Mouse (Mus musculus): ENCODE results near the gene Fancf. TPM values are rescaled to one million over a fixed set of nuclear protein-coding genes. Genes with fewer than 3 reads are reported as not detected.

The Fancf gene
- polyA plus RNA-seq, 1 experiment = 0.70 TPM

- peaks cover 42% of the 10 kb centered on the region for H3K4me1 ChIP-seq (ENCODE audit: control insufficient read depth)
Measured at GRCm38 (mm10) chr7:51861250-51862096, 594 bp downstream of the Fancf start, which contains the start of gene Gas2. TSS of gene Gas2 (plus strand) at chr7:51862015.

GRCm38 (mm10) chr7:51851890-51852507, 10.1 kb downstream of the Fancf start:
- H3K36me3 ChIP-seq (ENCODE audit: control insufficient read depth) = peaks cover 26% of the 10 kb centered on the region
- no peaks in the 10 kb centered on the region for H3K9me3 ChIP-seq (ENCODE audit: control insufficient read depth, low read length)
- TF ChIP-seq TAL1 (IDR thresholded peaks at IDR 0.05; ENCODE audit: low read length) = no peak
- no peak for TF ChIP-seq GATA1 (IDR thresholded peaks at IDR 0.05; ENCODE audit: low read length)
- H3K4me1 ChIP-seq (ENCODE audit: control insufficient read depth) = peaks cover 22% of the 10 kb centered on the region
- no peak overlapping the region for H3K4me3 ChIP-seq (replicated peaks)
- no peaks in the 10 kb centered on the region for H3K27me3 ChIP-seq (ENCODE audit: control insufficient read depth)

More at GRCm38 (mm10) chr7:51861250-51862096, 594 bp downstream of the Fancf start, which contains the start of gene Gas2:
- Histone ChIP-seq H3K27me3 (ENCODE audit: control insufficient read depth) (no peaks in the 10 kb centered on the region), H3K36me3 (ENCODE audit: control insufficient read depth) (peaks cover 57% of the 10 kb centered on the region), H3K9me3 (ENCODE audit: control insufficient read depth, low read length) (peaks cover 3% of the 10 kb centered on the region; the same call in 1 of the 2 replicates), H3K4me3 (replicated peaks) (peak within 1 kb of the TSS; percentile 88)
- TF ChIP-seq TAL1 (IDR thresholded peaks at IDR 0.05; ENCODE audit: low read length) = no peak
- no peak for TF ChIP-seq GATA1 (IDR thresholded peaks at IDR 0.05; ENCODE audit: low read length)

- Histone ChIP-seq H3K4me3 (replicated peaks) (no peak overlapping the region), H3K9me3 (ENCODE audit: control insufficient read depth, low read length) (no peaks in the 10 kb centered on the region), H3K4me1 (ENCODE audit: control insufficient read depth) (peaks cover 22% of the 10 kb centered on the region), H3K36me3 (ENCODE audit: control insufficient read depth) (peaks cover 20% of the 10 kb centered on the region), H3K27me3 (ENCODE audit: control insufficient read depth) (no peaks in the 10 kb centered on the region)
- no peak for TF ChIP-seq TAL1 (IDR thresholded peaks at IDR 0.05; ENCODE audit: low read length)
- TF ChIP-seq GATA1 (IDR thresholded peaks at IDR 0.05; ENCODE audit: low read length) = 0 out of 2 replicates have a peak, but pooled peaks have one; percentile 20
Measured at GRCm38 (mm10) chr7:51850877-51851276, 11.2 kb downstream of the Fancf start.

- H3K4me1 ChIP-seq (ENCODE audit: control insufficient read depth) = no peaks in the 10 kb centered on the region
- no peak overlapping the region for H3K4me3 ChIP-seq (replicated peaks)
- TF ChIP-seq TAL1 (IDR thresholded peaks at IDR 0.05; ENCODE audit: low read length) (no peak), GATA1 (IDR thresholded peaks at IDR 0.05; ENCODE audit: low read length) (no peak)
- no peaks in the 10 kb centered on the region for H3K36me3 ChIP-seq (ENCODE audit: control insufficient read depth)
- H3K27me3 ChIP-seq (ENCODE audit: control insufficient read depth) = no peaks in the 10 kb centered on the region
- peaks cover 4% of the 10 kb centered on the region; the same call in 1 of the 2 replicates for H3K9me3 ChIP-seq (ENCODE audit: control insufficient read depth, low read length)
Measured at GRCm38 (mm10) chr7:51840515-51840914, 21.6 kb downstream of the Fancf start.

GRCm38 (mm10) chr7:51831917-51832316, 30.1 kb downstream of the Fancf start:
- Histone ChIP-seq H3K27me3 (ENCODE audit: control insufficient read depth) (no peaks in the 10 kb centered on the region), H3K9me3 (ENCODE audit: control insufficient read depth, low read length) (no peaks in the 10 kb centered on the region), H3K4me1 (ENCODE audit: control insufficient read depth) (no peaks in the 10 kb centered on the region), H3K4me3 (replicated peaks) (no peak overlapping the region), H3K36me3 (ENCODE audit: control insufficient read depth) (no peaks in the 10 kb centered on the region)
- no peak for TF ChIP-seq GATA1 (IDR thresholded peaks at IDR 0.05; ENCODE audit: low read length)
- TF ChIP-seq TAL1 (IDR thresholded peaks at IDR 0.05; ENCODE audit: low read length) = no peak

- H3K27me3 ChIP-seq (ENCODE audit: control insufficient read depth) = no peaks in the 10 kb centered on the region
- no peaks in the 10 kb centered on the region for H3K36me3 ChIP-seq (ENCODE audit: control insufficient read depth)
- H3K4me1 ChIP-seq (ENCODE audit: control insufficient read depth) = no peaks in the 10 kb centered on the region
- TF ChIP-seq GATA1 (IDR thresholded peaks at IDR 0.05; ENCODE audit: low read length) = no peak
- no peak for TF ChIP-seq TAL1 (IDR thresholded peaks at IDR 0.05; ENCODE audit: low read length)
- no peaks in the 10 kb centered on the region for H3K9me3 ChIP-seq (ENCODE audit: control insufficient read depth, low read length)
- H3K4me3 ChIP-seq (replicated peaks) = no peak overlapping the region
Measured at GRCm38 (mm10) chr7:51823562-51824338, 38.3 kb downstream of the Fancf start.

- TF ChIP-seq TAL1 (IDR thresholded peaks at IDR 0.05; ENCODE audit: low read length) (no peak), GATA1 (IDR thresholded peaks at IDR 0.05; ENCODE audit: low read length) (no peak)
- Histone ChIP-seq H3K9me3 (ENCODE audit: control insufficient read depth, low read length) (no peaks in the 10 kb centered on the region), H3K4me1 (ENCODE audit: control insufficient read depth) (no peaks in the 10 kb centered on the region), H3K36me3 (ENCODE audit: control insufficient read depth) (no peaks in the 10 kb centered on the region), H3K4me3 (replicated peaks) (no peak overlapping the region), H3K27me3 (ENCODE audit: control insufficient read depth) (no peaks in the 10 kb centered on the region)
Measured at GRCm38 (mm10) chr7:51821467-51821866, 40.6 kb downstream of the Fancf start.

GRCm38 (mm10) chr7:51819891-51820290, 42.2 kb downstream of the Fancf start:
- no peaks in the 10 kb centered on the region for H3K27me3 ChIP-seq (ENCODE audit: control insufficient read depth)
- no peaks in the 10 kb centered on the region for H3K9me3 ChIP-seq (ENCODE audit: control insufficient read depth, low read length)
- no peaks in the 10 kb centered on the region for H3K36me3 ChIP-seq (ENCODE audit: control insufficient read depth)

More at GRCm38 (mm10) chr7:51819891-51820290, 42.2 kb downstream of the Fancf start:
- H3K4me1 ChIP-seq (ENCODE audit: control insufficient read depth) = no peaks in the 10 kb centered on the region
- H3K4me3 ChIP-seq (replicated peaks) = no peak overlapping the region
- TF ChIP-seq GATA1 (IDR thresholded peaks at IDR 0.05; ENCODE audit: low read length) = no peak
- TF ChIP-seq TAL1 (IDR thresholded peaks at IDR 0.05; ENCODE audit: low read length) = no peak
